Mouse (Mus musculus) right cerebral cortex, postnatal 36 days (tissue): ENCODE measurements around the gene Pheta2.

Experiments used
- DNase-seq, 2 experiments: peaks; one replicate each; pipeline ENCODE4 v3.0.0; 2022; ENCODE audit warnings: low spot score in 2 of 2, mixed read lengths in 1 of 2

Gene Pheta2

GRCm38 (mm10) chr15:82338593-82339112, at the start of gene Pheta2, which contains the start of the genes Naga and Smdt1:
Gene Pheta2, plus strand, starts transcription at chr15:82338942.
Gene Naga, minus strand, starts transcription at chr15:82338925.
Gene Smdt1, plus strand, starts transcription at chr15:82338959.
- DNase-seq = peak; percentile 88 to 90

GRCm38 (mm10) chr15:82290252-82290651, 48.5 kb upstream of the Pheta2 start:
- no peak for DNase-seq

- no peak for DNase-seq
These were observed 45.9 kb upstream of the Pheta2 start for GRCm38 (mm10) chr15:82292851-82293250.

GRCm38 (mm10) chr15:82293271-82293711, 45.5 kb upstream of the Pheta2 start:
- no peak for DNase-seq

GRCm38 (mm10) chr15:82294059-82294458, 44.7 kb upstream of the Pheta2 start:
- no peak for DNase-seq

- no peak for DNase-seq
These were observed 39.8 kb upstream of the Pheta2 start, which contains the start of gene Wbp2nl for GRCm38 (mm10) chr15:82298764-82299561. Gene Wbp2nl, plus strand, starts transcription at chr15:82298954.

- no peak for DNase-seq
These were observed 31.6 kb upstream of the Pheta2 start for GRCm38 (mm10) chr15:82307107-82307506.

GRCm38 (mm10) chr15:82308416-82308815, 30.3 kb upstream of the Pheta2 start:
- no peak for DNase-seq

- DNase-seq = no peak
These were observed 20.9 kb upstream of the Pheta2 start for GRCm38 (mm10) chr15:82317839-82318238.

- DNase-seq = no peak
These were observed 19.1 kb upstream of the Pheta2 start for GRCm38 (mm10) chr15:82319613-82320012.

- DNase-seq = no peak
These were observed 16.5 kb upstream of the Pheta2 start for GRCm38 (mm10) chr15:82322195-82322594.

- no peak for DNase-seq
These were observed 13.4 kb upstream of the Pheta2 start for GRCm38 (mm10) chr15:82325382-82325781.

GRCm38 (mm10) chr15:82335194-82335593, 3.5 kb upstream of the Pheta2 start:
- DNase-seq = no peak

GRCm38 (mm10) chr15:82336629-82337028, 2.1 kb upstream of the Pheta2 start:
- DNase-seq = no peak

- DNase-seq = no peak
These were observed 867 bp upstream of the Pheta2 start for GRCm38 (mm10) chr15:82337875-82338274.

GRCm38 (mm10) chr15:82339150-82339549, 408 bp downstream of the Pheta2 start:
- no peak for DNase-seq

GRCm38 (mm10) chr15:82339634-82340254, 1.0 kb downstream of the Pheta2 start:
- DNase-seq = no peak

- no peak for DNase-seq
These were observed 1.8 kb downstream of the Pheta2 start for GRCm38 (mm10) chr15:82340414-82341035.

- no peak for DNase-seq
These were observed 2.3 kb downstream of the Pheta2 start for GRCm38 (mm10) chr15:82341036-82341501.

- no peak for DNase-seq
These were observed 3.2 kb downstream of the Pheta2 start for GRCm38 (mm10) chr15:82341675-82342542.

- no peak for DNase-seq
These were observed 3.8 kb downstream of the Pheta2 start for GRCm38 (mm10) chr15:82342543-82342935.
